Mouse (Mus musculus) ES-Bruce4 (cell line): ENCODE measurements at regions not wholly inside any gene's neighbourhood (a gene's known extent, or its start where the extent isn't known, plus 50 kb on each side); places are given as distances from the start of the nearest gene placed in this dataset.

Source experiments
- H3K27ac ChIP-seq: 2 replicates; pipeline ENCODE4 v1.5.1; 2012; ENCODE audit warnings: low read length, inconsistent platforms; ENCODE audit not compliant: insufficient read depth
- H3K27me3 ChIP-seq: 2 replicates; pipeline ENCODE4 v1.6.1; 2012; ENCODE audit warnings: mild to moderate bottlenecking, low read length, inconsistent platforms; ENCODE audit not compliant: control insufficient read depth, poor library complexity, insufficient read depth, severe bottlenecking
- H3K36me3 ChIP-seq: 2 replicates; pipeline ENCODE4 v1.6.1; 2012; ENCODE audit warnings: inconsistent platforms, mild to moderate bottlenecking, low read length, moderate library complexity; ENCODE audit not compliant: control insufficient read depth, poor library complexity, insufficient read depth, severe bottlenecking
- H3K4me1 ChIP-seq: one replicate; pipeline ENCODE4 v1.8.1; 2011; ENCODE audit warnings: low read length; ENCODE audit not compliant: control insufficient read depth, insufficient read depth
- H3K4me3 ChIP-seq: 2 replicates; pipeline ENCODE4 v1.5.1; 2011; ENCODE audit warnings: low read depth, mild to moderate bottlenecking, low read length
- H3K9ac ChIP-seq: 2 replicates; pipeline ENCODE4 v1.6.1; 2012; ENCODE audit warnings: low read depth, mild to moderate bottlenecking, inconsistent platforms; ENCODE audit not compliant: poor library complexity, severe bottlenecking
- H3K9me3 ChIP-seq: replicated peaks from 2 replicates; pipeline ENCODE4 v1.6.1; 2012; ENCODE audit warnings: mild to moderate bottlenecking, low read length, inconsistent platforms; ENCODE audit not compliant: control insufficient read depth, poor library complexity, insufficient read depth, severe bottlenecking
- CTCF ChIP-seq: IDR thresholded peaks from one replicate; pipeline ENCODE4 v1.8.1; 2011; ENCODE audit warnings: low read depth, low read length
- EP300 ChIP-seq: IDR thresholded peaks from 2 replicates; pipeline ENCODE4 v1.6.1; 2011; ENCODE audit warnings: low read depth, low read length; ENCODE audit not compliant: insufficient read depth
- POLR2A ChIP-seq: IDR thresholded peaks from one replicate; pipeline ENCODE4 v1.8.1; 2011; ENCODE audit warnings: low read length; ENCODE audit not compliant: insufficient read depth

DNA sequence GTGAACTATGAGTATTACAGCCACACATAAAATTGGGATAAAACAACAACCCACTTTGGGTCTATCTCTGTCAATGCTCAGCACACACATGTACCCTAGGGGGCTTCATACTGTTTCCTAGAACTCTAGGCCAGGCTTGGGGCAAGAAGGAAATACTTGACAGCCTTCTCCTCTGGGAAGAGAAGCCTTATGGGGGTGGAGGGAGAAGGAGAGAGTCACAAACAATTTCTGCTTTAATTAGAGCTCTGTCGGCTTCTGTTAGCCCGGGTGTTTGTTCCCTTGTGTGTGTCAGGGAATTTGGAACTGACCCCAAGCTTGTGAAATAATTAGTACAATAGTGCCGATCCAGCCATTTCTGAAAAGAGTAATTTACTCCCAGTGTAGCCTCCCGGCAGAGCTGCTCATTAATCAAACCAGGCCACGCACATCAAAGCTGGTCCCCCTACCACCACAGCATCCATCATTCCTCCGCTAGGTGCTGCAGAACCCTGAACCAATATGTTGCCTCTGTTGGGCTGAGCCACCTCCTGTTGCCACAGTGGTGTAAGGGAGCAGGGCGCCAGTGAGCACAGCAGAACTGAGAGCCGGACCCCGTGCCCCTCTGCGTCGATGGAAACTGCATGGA is 307.3 kb downstream of the Tmem114 start:
- Histone ChIP-seq H3K27me3 (no peaks in the 10 kb centered on the region), H3K36me3 (no peaks in the 10 kb centered on the region), H3K9ac (no peak overlapping the region), H3K9me3 (no peaks in the 10 kb centered on the region), H3K4me1 (no peaks in the 10 kb centered on the region), H3K4me3 (no peak overlapping the region), H3K27ac (no peak overlapping the region)
- TF ChIP-seq POLR2A (no peak), EP300 (no peak), CTCF (no peak)

- Histone ChIP-seq H3K4me1 (no peaks in the 10 kb centered on the region), H3K9me3 (no peaks in the 10 kb centered on the region), H3K4me3 (no peak overlapping the region), H3K36me3 (no peaks in the 10 kb centered on the region), H3K27me3 (no peaks in the 10 kb centered on the region), H3K27ac (no peak overlapping the region), H3K9ac (no peak overlapping the region)
- TF ChIP-seq EP300 = no peak
Observed at GRCm38 (mm10) chr16:8111329-8112116, 313.4 kb downstream of the Tmem114 start.

DNA sequence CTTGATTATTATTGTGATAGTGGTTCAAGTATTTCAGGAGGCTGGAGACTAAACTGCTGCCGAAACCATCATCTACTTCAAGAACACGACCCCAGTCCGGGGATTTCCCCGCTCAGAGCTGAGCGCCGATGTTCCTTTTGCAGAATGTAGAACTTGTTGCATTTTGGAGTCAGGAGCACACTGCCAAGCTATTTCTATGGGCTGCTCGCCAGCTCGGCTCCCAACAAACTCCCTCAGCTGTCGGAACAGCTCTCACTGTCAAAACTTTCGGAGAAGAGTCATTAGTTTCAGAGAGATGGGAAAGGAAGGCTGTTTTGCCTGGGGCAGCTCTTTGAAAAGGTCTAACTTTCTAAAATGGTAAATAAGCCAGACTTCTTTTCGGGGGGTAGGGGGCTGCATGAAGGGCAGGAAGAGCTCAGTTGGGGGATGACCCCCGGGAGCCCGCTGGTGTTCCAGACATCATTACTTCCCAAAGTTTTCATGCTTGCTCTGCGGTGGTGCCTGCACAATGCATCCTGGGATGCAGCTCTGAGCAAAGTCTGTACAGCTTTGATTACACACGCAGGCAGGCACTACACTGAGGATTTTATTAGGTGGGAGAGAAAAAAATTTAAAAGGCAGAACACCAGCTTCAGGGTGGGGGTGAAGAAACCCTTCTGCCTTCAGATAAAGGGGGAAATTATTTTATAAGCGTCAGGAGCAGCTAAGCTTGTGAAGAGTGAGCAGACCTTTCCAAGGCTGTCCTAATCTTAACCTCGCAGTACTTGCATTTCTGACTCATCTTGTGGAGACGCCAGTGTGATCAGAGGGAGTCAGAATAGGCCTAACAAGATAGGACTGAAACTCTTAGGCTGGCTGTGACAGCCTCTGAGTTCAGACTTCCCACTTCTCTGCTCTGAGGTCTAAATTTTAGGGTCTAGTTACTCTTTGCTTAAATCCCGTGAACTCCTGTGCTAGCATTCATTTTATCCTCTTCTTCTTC is 316.5 kb downstream of the Tmem114 start:
- Histone ChIP-seq H3K9ac (no peak overlapping the region), H3K9me3 (no peaks in the 10 kb centered on the region), H3K27ac (no peak overlapping the region), H3K36me3 (no peaks in the 10 kb centered on the region), H3K4me3 (no peak overlapping the region), H3K27me3 (no peaks in the 10 kb centered on the region), H3K4me1 (no peaks in the 10 kb centered on the region)
- no peak for TF ChIP-seq CTCF
- TF ChIP-seq EP300 = no peak
- TF ChIP-seq POLR2A = no peak

GRCm38 (mm10) chr16:8079024-8079423 is 345.9 kb downstream of the Tmem114 start:
- TF ChIP-seq POLR2A = no peak
- TF ChIP-seq EP300 = no peak
- TF ChIP-seq CTCF = no peak
- H3K36me3 ChIP-seq = no peaks in the 10 kb centered on the region
- H3K27me3 ChIP-seq = peaks cover 3% of the 10 kb centered on the region; the same call in 1 of the 2 replicates
- no peaks in the 10 kb centered on the region for H3K4me1 ChIP-seq
- no peak overlapping the region for H3K4me3 ChIP-seq
- no peaks in the 10 kb centered on the region for H3K9me3 ChIP-seq
- no peak overlapping the region for H3K27ac ChIP-seq
- no peak overlapping the region for H3K9ac ChIP-seq

GRCm38 (mm10) chr16:8078461-8078860 is 346.5 kb downstream of the Tmem114 start:
- H3K9ac ChIP-seq = no peak overlapping the region
- H3K27me3 ChIP-seq = peaks cover 3% of the 10 kb centered on the region; the same call in 1 of the 2 replicates
- no peaks in the 10 kb centered on the region for H3K36me3 ChIP-seq
- no peaks in the 10 kb centered on the region for H3K4me1 ChIP-seq
- H3K4me3 ChIP-seq = no peak overlapping the region
- TF ChIP-seq EP300 = no peak
- TF ChIP-seq POLR2A = no peak
- no peak for TF ChIP-seq CTCF
- H3K9me3 ChIP-seq = no peaks in the 10 kb centered on the region
- no peak overlapping the region for H3K27ac ChIP-seq

DNA sequence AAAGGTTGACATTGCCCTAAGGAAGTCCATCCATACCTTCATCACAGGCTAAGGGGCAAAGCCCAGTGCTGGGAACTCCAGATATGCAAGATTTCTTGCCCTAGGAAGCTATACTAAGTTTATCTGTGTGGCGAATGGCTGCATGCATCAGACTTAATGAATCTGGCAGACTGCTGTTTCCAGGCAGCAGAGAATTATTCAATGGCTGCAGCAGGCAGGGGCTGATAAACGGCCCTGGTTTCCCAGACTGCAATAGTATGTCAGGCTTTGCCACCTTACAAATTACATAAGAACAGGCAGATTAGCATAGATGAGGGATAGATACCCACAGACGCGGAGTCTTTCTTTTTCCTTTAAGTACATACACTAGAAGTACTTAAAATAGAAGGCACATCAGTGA is 350.2 kb downstream of the Tmem114 start:
- no peak overlapping the region for H3K27ac ChIP-seq
- no peaks in the 10 kb centered on the region for H3K4me1 ChIP-seq
- no peak overlapping the region for H3K9ac ChIP-seq
- no peak overlapping the region for H3K4me3 ChIP-seq
- H3K9me3 ChIP-seq = no peaks in the 10 kb centered on the region
- no peaks in the 10 kb centered on the region for H3K36me3 ChIP-seq
- TF ChIP-seq EP300 = no peak
- no peak for TF ChIP-seq POLR2A
- TF ChIP-seq CTCF = no peak
- H3K27me3 ChIP-seq = peaks cover 3% of the 10 kb centered on the region; the same call in 1 of the 2 replicates
